Mouse (Mus musculus) adrenal gland, postnatal 14 days (tissue): Measurements from ENCODE around the gene Retnlb. TPM values are rescaled to one million over a fixed set of nuclear protein-coding genes. Genes with fewer than 3 reads are reported as not detected.

Source experiments
- total RNA-seq: library from RNA; stranded (reverse); gene quantifications from 2 replicates; pipeline ENCODE4 v1.2.3, GENCODE M21; 2021

Gene Retnlb
- total RNA-seq, 1 experiment from 2014 or later = not detected

Other genes with a start within 250 kb of the Retnlb start
- gene Trat1, start 44.8 kb upstream of the Retnlb start, total RNA-seq = 1.3 TPM in 1 of 2 replicates, not detected in the other
- gene Retnla, start 25.7 kb downstream of the Retnlb start, total RNA-seq = 15.2 and 22.2 TPM in 2 replicates
- gene Retnlg, start 55.8 kb downstream of the Retnlb start, total RNA-seq = 2.3 and 5.1 TPM in 2 replicates
- gene Dzip3, start 177.3 kb downstream of the Retnlb start, total RNA-seq = 15.8 and 18.3 TPM in 2 replicates
- 7.6 and 8.0 TPM in 2 replicates for gene Cip2a, start 177.3 kb downstream of the Retnlb start, total RNA-seq
- gene Myh15, start 240.6 kb downstream of the Retnlb start, total RNA-seq = not detected in 2 replicates